Mouse (Mus musculus): ENCODE data around the gene Mettl27.

Gene Mettl27

DNA sequence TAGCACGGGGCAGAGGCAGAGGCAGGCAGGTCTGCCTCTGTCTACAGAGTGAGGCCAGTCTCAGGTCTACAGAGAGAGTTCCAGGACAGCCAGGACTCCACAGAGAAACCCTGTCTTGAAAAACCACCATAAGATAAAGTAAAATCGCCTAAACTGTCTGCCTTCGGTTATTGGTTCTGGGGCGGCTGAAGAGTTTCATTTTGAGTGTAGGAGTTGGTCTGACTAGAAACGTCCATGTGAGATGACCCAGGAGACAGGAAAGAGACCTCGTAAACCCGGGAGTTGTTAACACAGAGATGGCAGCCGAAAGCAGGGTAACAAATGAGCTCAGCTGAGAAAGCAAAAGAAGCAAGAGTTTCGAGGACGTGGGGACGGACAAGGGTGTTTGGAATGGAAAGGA, 57.0 kb downstream of the Mettl27 start:
- DNase-seq: no peak

DNA sequence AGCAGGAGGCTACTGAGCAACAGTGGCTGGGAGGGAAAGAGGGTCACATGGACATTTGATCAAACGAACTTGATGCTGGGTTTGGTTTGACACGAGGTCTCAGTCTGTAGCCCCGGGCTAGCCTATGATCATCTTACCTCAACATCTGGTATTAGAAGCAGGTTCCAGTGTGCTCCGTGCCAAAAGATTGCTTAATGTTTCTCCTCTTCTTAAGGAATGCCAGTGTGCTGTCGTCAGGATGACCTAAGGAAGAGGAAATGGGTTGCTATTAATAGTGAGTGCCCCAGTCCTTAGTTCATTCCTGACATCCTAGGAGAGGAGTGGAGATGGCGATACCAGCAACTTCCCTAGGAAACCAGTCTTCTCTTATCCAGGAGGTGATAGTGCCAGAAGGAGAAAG, 57.6 kb downstream of the Mettl27 start:
- no peak for DNase-seq

Data from cerebellum, adult 11-12 months (tissue).